Mouse (Mus musculus) urinary bladder, postnatal 14 days (tissue): Measurements from ENCODE around the gene Zzz3.

Experiments
- DNase-seq: peaks from one replicate; pipeline ENCODE4 v3.0.0; 2021; ENCODE audit warnings: low spot score

Zzz3 gene

DNA sequence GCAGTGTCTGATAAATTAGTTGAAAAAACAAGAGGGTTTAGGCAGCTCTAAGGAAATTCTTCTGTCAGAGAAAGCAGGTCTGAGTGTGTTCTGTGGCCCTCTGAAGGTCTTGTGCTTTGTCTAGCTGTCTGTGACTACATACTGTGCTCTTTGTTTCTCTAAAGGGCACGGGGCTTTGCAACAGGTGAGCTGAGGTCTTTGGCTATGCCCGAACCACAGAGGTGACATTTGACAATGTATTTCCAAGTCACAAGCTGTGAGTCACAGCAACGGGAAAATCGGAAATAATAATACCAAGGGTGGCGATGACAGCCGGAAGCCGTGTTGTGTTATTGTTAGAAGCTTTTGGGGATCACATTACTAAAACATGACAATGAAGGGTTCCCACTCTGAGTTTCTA lies 101.8 kb downstream of the Zzz3 start:
- no peak for DNase-seq

- no peak for DNase-seq
Measured at GRCm38 (mm10) chr3:152497842-152498241, 102.6 kb downstream of the Zzz3 start.

GRCm38 (mm10) chr3:152498968-152499696 lies 103.9 kb downstream of the Zzz3 start:
- no peak for DNase-seq

- DNase-seq: no peak
Measured at GRCm38 (mm10) chr3:152507900-152508299, 112.6 kb downstream of the Zzz3 start.

DNA sequence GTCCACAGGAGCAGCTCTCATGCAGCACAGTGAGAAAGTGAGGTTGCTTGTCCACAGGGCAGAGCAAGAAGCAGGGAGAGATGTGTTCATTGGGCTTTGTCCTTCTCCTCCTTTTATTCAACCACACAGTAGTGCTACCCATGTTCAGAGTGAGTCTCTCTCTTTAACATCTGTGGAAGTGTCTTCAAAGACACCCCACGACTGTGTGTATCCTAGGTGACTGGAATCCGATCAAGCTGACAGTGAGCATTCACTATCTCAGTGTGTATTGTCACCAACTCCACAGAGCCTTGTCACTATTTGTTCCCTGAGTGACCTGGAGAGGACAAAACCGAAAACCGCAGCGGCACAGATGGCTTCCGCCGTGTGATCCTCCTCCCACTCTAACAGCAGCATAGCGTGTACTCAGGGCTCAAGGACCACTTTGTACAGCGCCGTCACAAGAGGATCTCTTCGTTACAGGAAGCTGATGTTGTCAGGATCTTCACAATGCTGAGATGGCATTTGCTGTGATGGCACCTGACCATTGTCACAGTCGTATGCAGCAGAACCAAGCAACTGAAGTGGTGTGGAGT lies 113.2 kb downstream of the Zzz3 start:
- no peak for DNase-seq

DNA sequence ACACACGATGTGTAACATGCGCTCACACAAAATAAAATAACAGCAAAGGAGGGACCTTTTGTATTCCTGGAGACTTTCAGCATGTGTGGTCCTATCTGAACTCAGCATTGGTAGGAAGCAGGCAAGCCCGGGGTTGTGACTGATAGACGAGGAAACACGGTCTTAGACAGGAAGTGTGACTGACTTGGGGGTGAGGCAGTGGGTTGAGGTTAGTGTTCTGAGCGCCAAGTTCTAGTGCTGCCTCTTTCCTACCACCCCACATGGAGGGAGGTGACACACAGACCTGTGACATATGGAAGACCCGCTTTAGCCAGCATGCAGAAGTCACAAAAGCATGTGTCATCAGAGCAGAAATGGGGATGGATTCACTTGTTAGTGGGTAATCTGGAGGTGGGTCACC lies 114.0 kb downstream of the Zzz3 start:
- no peak for DNase-seq
